Mouse (Mus musculus): ENCODE results near the gene Sirt2.

DNA sequence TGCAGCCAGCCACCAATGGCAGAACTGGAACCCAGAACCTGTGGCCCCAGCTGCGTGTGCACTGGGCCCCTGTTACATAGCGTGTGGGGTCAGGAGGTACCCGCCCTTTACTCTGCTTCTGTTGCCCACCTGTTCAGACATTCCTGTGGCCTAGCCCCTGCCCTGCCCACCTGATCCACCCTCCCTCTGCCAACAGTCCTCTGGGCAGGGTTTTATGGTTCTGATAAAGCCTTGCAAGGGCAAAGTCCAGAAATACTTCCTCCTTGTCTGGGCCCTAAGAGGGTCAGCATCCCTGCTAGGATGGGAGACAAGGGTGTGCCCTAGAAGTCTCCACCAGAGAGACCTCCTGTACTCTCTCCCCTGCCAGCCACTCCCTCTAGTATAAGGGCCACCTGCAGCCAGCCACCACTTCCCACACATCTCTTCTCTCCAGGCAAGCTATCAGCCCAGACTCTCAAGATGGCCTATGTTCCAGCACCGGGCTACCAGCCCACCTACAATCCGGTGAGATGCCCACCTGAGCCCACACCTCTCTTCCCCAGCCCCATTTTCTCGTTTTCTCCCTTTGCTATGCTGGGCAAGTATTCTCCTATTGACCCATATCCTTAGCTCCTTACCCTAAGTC lies 67.3 kb downstream of the Sirt2 start, which contains the start of gene Lgals4:
- no peak for TF ChIP-seq CTCF (IDR thresholded peaks at IDR 0.05; ENCODE audit: extremely low read depth, insufficient read length, insufficient replicate concordance, low read depth, low read length)
- peak; percentile 92 for TF ChIP-seq POLR2A (IDR thresholded peaks at IDR 0.05; ENCODE audit: low read depth, low read length)
